Mouse (Mus musculus) adipocyte (in vitro differentiated cells): ENCODE data around the gene Cep128.
"Not testable (repeated sequence)": the region's sequence is repeated elsewhere in the genome, so short reads cannot be mapped to it uniquely, and the experiment has no call there.

ENCODE experiments used
- DNase-seq: peaks from one replicate; pipeline ENCODE4 v3.0.0-alpha.2; 2016; ENCODE audit warnings: low spot score

Cep128 gene

GRCm38 (mm10) chr12:91384281-91385017 is at the start of gene Cep128, which contains the start of gene Tshr:
Gene Cep128, minus strand, starts transcription at chr12:91384409.
Gene Tshr, plus strand, starts transcription at chr12:91384563.
- DNase-seq, result peak; percentile 92

- no peak for DNase-seq
Measured at GRCm38 (mm10) chr12:91427129-91427528, 42.9 kb upstream of the Cep128 start.

GRCm38 (mm10) chr12:91426499-91426898 is 42.3 kb upstream of the Cep128 start:
- no peak for DNase-seq

- DNase-seq, result peak; percentile 51
Measured at GRCm38 (mm10) chr12:91423125-91423820, 39.1 kb upstream of the Cep128 start.

GRCm38 (mm10) chr12:91421272-91421671 is 37.1 kb upstream of the Cep128 start:
- no peak for DNase-seq

- peak; percentile 76 for DNase-seq
Measured at GRCm38 (mm10) chr12:91418791-91419190, 34.6 kb upstream of the Cep128 start.

- no peak for DNase-seq
Measured at GRCm38 (mm10) chr12:91416828-91417227, 32.6 kb upstream of the Cep128 start.

- DNase-seq, result no peak
Measured at GRCm38 (mm10) chr12:91415112-91415511, 30.9 kb upstream of the Cep128 start.

- no peak for DNase-seq
Measured at GRCm38 (mm10) chr12:91412461-91413182, 28.4 kb upstream of the Cep128 start.

GRCm38 (mm10) chr12:91410306-91410705 is 26.1 kb upstream of the Cep128 start:
- DNase-seq, result peak; percentile 77

GRCm38 (mm10) chr12:91401049-91401352 is 16.8 kb upstream of the Cep128 start:
- no peak for DNase-seq

GRCm38 (mm10) chr12:91400232-91401048 is 16.2 kb upstream of the Cep128 start:
- DNase-seq, result peak; percentile 78

- peak; percentile 11 for DNase-seq
Measured at GRCm38 (mm10) chr12:91383516-91384264, 519 bp downstream of the Cep128 start.

GRCm38 (mm10) chr12:91369173-91369572 is 15.0 kb downstream of the Cep128 start:
- DNase-seq, result no peak

GRCm38 (mm10) chr12:91353783-91354182 is 30.4 kb downstream of the Cep128 start:
- DNase-seq, result no peak

- DNase-seq, result not testable (repeated sequence)
Measured at GRCm38 (mm10) chr12:91338656-91339055, 45.6 kb downstream of the Cep128 start.

GRCm38 (mm10) chr12:91327527-91327926 is 56.7 kb downstream of the Cep128 start:
- DNase-seq, result no peak

GRCm38 (mm10) chr12:91326104-91326503 is 58.1 kb downstream of the Cep128 start:
- peak; percentile 64 for DNase-seq

- no peak for DNase-seq
Measured at GRCm38 (mm10) chr12:91315026-91315425, 69.2 kb downstream of the Cep128 start.

- DNase-seq, result peak; percentile 69
Measured at GRCm38 (mm10) chr12:91313974-91314587, 70.1 kb downstream of the Cep128 start.

GRCm38 (mm10) chr12:91312591-91312990 is 71.6 kb downstream of the Cep128 start:
- DNase-seq, result no peak
